Mouse (Mus musculus) neural tube, embryonic 10.5 days (tissue): ENCODE data around the gene Stard13.
A peak's percentile ranks its signal among the peaks of the same experiment; 100 is the strongest.

Experiments
- DNase-seq: peaks from one replicate; pipeline ENCODE4 v3.0.0-alpha.2; 2017; ENCODE audit warnings: low spot score; ENCODE audit errors: extremely low spot score

The Stard13 gene

GRCm38 (mm10) chr5:151060476-151060875, 173.2 kb downstream of the Stard13 start:
- DNase-seq: no peak

DNA sequence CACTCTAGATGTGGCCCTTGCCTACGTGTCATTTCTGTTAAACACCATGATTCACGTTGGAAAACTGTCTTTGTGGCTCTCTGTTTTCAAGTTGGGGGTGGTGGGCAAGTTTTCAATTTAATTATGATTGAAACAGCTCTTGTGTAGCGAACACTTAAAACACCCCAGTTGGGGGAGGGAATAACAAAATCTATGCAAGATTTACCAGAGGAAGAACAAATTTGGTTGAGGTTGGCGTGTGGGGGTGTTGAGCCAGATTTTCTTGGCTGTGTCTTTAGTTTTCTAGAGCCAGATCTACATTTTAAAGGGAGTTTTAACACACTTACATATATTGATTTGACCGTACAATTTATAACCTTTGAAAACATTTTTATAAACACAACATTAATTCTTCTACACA, 173.9 kb downstream of the Stard13 start:
- DNase-seq: no peak

DNA sequence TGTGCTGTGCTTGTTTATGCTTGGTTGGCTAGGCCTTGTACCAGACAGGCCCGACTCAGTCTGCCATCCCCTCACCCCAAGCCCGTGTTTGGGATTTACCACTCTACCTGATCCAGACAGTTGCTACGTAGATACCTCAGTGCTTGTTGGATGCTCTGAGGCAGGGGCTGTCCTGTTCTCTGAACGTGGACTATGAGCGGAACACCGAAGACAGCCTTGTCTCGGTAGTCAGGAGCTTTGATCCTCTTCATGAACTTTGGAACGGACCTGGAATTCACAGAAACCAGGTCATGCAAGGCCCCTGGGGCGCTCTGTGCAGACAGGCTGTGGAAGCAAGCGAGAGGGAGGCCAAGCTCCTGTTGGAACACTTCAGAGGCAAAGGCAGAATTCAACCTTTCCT, 174.3 kb downstream of the Stard13 start:
- no peak for DNase-seq

GRCm38 (mm10) chr5:151057716-151058115, 175.9 kb downstream of the Stard13 start:
- no peak for DNase-seq

- DNase-seq: no peak
Observed at GRCm38 (mm10) chr5:151056920-151057294, 176.7 kb downstream of the Stard13 start.

DNA sequence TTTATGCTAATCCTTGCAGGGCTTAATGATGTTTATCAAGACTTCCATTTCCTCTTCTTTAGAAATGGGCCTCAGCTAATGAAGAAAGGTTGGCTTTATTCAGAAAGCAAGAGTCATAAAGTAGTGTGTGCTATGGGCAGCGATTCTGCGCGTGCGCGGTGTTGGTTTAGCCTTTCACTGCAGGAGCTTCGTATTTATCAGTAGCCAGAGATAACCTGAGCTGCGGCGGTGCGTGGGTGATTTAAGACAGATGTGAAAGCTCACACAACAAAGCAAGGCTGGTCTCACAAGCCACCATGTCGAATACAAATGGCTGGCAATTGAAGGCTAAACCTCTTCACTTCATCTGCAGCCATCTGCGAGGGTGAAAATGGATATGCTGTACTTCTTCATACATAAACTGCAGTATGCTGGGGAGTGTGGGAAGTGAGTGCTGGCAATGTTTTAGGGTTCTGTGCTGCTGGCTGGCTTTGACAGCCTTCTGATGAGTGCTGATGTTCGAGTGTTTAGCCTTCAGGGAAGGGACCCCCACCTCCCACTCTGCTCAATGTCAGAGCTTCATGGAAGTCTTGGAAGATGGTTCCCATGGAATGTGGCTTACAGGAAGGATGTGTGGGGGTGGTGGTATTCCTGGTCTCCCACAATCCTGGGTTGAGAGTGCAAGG, 177.2 kb downstream of the Stard13 start:
- no peak for DNase-seq

GRCm38 (mm10) chr5:151055426-151056090, 178.1 kb downstream of the Stard13 start:
- no peak for DNase-seq

DNA sequence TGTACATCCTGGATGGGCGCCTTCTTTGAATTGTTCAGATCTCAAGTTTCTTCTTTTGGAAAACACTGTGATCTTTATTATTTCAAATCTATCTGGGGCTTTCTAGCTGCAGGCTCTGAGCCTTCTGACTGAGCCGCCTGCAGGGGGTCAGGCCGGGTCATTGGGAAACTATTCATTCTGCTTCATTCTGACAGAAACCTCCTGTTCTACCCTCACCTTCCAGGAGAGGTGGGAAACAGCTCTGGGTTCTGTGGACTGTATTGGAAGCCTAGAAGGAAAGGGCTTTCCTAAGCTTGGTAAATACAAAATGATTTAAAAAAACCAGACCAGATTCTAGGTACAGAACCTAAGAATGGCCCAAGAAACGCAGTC, 178.9 kb downstream of the Stard13 start:
- peak; percentile 38 for DNase-seq

- peak; percentile 28 for DNase-seq
Observed at GRCm38 (mm10) chr5:151054100-151054742, 179.4 kb downstream of the Stard13 start.

GRCm38 (mm10) chr5:151053190-151053589, 180.4 kb downstream of the Stard13 start:
- no peak for DNase-seq

DNA sequence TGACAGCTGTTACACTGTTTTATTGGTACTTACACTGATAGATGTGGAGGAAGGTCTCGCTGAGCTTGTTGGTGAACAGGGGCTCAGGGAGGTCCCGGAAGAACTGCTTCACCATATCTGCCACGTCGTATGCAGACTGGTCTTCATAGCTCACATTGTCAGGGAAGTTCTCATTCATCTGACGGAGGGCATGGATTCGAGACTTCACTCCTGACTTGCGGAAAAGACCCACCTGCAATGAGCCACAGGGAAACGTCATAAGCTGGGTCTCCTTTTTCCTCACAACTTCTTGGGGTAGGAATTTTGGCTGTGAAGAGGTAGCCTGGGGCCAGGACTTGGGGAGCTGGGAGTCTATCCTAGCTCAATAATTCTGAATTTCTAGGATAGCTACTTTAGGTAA, 181.3 kb downstream of the Stard13 start:
- no peak for DNase-seq

DNA sequence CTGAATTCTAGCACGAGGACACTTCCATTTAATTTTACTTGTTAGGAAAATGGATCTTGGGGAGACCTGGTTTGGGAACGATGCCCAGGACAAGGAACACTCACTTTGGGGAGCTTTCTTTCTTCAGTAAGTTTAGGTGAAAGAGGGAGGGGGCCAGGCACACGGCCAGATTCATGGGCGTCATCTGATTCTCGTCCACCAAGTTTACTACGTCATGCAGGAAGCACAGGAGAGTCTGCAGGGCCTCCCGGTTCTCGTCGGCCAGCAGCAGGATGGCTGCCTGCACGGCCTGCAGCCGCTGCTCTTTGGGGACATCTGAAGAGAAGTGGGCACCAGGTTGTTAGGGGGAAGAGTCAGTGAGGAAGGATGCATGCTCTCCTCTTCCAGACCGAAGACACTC, 186.1 kb downstream of the Stard13 start:
- no peak for DNase-seq

DNA sequence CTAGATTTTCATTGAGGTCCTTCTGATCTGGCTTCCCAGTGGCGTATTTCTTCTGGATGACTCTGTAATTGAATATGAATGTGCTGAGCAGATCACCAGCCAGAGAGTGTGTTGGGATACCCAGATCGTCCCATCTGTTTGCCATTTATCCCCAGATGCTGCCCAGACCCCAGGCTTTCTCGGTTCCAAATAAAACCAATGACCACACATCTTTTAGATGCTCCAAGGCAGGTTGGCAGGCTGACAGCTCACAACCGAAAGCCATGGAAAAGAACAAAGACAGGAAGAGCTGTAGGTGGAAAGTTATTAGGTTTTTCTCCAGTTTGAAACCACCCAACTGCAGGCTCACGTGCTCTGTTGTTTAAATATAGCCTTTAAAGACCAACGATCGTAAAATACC, 186.7 kb downstream of the Stard13 start:
- peak; percentile 47 for DNase-seq

GRCm38 (mm10) chr5:151046131-151046530, 187.5 kb downstream of the Stard13 start:
- no peak for DNase-seq

- DNase-seq: no peak
Observed at GRCm38 (mm10) chr5:151042911-151043310, 190.7 kb downstream of the Stard13 start.

- DNase-seq: no peak
Observed at GRCm38 (mm10) chr5:151037871-151038270, 195.8 kb downstream of the Stard13 start.

DNA sequence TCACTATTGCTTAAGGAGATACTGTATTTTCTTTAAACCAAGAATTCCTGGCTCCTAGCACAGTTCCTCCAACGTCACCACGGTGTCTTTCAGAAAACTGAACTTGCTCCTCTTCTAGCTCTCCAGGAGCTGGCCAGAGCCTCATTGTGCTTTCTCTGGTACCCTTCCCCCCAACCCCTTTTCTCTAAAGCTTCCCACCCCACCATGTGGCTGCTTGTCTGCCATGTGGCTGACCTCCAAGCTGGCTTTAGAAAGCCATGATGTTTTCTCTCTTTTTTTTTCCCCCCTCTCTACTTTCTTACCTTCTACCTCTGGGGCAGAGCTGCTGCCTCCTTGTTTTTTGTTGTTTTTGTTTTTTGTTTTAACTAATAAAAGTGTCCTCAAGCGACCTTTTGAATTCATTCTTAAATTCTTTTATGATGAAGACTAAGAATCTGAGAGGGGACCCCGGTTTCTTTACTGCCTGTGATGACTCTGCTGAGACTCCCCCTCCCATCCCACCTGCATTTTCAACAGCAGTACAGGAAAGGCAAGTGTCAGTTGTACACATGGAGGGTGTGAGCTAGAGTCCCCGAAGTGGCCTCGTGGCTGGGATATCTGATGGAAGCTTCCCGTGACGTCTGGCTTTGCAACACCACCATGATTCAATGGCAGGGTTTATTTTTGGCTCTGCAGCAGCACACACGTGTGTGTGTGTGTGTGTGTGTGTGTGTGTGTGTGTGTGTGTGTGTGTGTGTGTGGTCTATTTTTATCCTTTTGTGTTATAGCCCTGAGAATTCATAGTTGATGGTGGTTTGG, 198.7 kb downstream of the Stard13 start:
- DNase-seq: no peak

DNA sequence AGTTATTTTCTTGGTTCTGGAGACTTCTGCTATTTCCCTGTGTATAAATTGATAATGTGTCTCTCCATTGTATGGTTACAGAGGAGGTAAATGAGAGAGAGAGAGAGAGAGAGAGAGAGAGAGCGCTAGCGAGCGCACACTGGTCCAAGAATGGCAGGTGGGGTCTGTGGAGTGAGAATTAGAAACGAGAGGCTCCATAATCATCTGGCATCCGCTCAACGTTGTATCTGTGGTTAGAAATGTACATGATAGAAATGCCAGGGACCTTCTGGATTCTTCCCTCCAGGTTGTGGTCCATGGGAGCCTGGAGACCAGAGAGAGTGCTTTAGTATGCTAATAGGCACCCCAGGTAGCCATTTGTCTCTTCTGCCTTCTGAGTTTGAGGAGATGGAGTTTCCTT, 204.7 kb downstream of the Stard13 start:
- DNase-seq: no peak

- no peak for DNase-seq
Observed at GRCm38 (mm10) chr5:151027171-151027570, 206.5 kb downstream of the Stard13 start.

DNA sequence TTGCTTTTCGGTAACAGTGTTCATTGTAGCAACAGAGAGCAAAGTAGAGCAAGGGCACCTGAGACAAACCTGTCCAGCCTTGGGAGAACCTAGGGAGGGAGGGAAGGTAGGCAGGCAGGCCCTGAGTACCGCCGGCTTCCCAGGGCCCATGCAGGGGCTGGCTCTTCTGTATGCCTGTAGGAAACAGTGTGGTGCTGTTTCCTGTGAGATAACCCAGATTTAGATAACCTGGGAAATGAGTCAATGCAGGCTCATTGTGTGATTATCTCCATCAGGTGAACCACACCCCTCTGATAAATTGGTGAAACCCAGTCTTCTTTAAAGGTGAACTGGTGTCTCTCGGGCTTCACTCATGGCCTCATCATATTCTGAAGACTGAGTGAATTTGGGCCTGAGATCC, 207.6 kb downstream of the Stard13 start:
- DNase-seq: no peak

- no peak for DNase-seq
Observed at GRCm38 (mm10) chr5:151024483-151024882, 209.2 kb downstream of the Stard13 start.

- DNase-seq: peak; percentile 46
Observed at GRCm38 (mm10) chr5:151023461-151023860, 210.2 kb downstream of the Stard13 start.
